Mouse (Mus musculus) CD8-positive naive resting alpha-beta T cell, adult 2 months (primary cell): Measurements from ENCODE around the gene Kcnma1.

Source experiments
- DNase-seq, 2 experiments: peaks; one replicate each; pipeline ENCODE4 v3.0.0; 2022; ENCODE audit warnings: low read depth in 2 of 2, low spot score in 2 of 2

Gene Kcnma1

GRCm38 (mm10) chr14:23704303-23704702 is 310.0 kb downstream of the Kcnma1 start:
- no peak for DNase-seq

DNA sequence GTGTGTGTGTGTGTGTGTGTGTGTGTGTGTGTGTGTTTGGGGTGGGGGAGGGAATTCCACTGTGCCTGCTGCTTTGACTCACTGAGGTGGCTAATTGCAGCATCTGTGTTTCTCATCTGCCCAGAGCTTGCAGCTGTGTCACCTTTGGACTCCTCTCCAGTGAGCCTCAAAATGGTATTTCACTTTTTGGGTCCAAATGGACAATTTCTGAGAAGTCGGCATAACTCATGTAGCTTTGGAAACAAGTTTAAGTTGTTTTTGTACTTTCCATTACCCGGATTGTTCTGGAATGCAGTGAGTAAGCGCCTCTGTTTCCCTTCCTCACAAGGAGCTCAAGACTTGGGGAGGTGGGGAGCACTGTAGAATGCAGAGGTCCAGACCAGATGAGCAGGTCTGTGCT is 317.9 kb downstream of the Kcnma1 start:
- DNase-seq = no peak

DNA sequence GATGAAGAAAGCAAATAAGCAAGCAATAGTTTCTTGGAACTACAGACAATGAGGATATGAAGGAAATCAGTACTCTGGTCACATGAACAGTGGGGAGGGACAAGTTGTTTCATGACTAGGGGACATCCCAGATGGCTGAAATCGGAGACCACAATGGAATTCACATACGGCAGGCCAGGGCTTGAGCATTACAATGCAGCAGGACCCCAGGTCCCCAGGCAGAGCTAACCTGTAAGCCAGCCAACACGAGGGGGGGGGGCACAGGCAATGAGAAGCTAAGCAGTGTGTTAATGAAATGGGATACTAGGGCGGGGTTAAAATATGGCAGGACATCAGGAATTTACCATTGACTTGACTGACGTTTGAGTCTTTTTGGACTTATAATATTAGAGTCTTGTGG is 324.6 kb downstream of the Kcnma1 start:
- no peak for DNase-seq

GRCm38 (mm10) chr14:23688513-23688912 is 325.8 kb downstream of the Kcnma1 start:
- no peak for DNase-seq

- DNase-seq = no peak
Observed at GRCm38 (mm10) chr14:23684463-23685066, 329.7 kb downstream of the Kcnma1 start.

- DNase-seq = no peak
Observed at GRCm38 (mm10) chr14:23682758-23683157, 331.5 kb downstream of the Kcnma1 start.

- DNase-seq = no peak
Observed at GRCm38 (mm10) chr14:23679378-23679777, 334.9 kb downstream of the Kcnma1 start.

DNA sequence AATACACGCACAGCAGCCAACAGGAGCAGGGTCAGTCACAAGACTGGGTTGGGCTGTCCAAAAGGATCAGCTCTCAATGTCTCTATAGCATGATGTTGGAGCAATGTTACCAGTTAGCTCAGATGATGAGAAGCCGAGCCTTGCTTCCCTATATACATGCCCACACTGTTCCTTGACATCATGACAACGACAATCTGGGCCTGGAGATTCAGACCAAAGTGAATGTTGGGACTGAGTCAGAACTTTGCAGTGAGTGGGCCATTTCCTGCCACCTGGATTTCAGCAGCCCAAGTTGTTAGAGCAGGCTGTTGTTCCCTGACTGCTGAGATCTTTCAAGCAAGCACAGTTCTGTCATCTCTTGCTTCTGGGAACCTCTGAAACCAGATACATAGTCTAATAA is 347.9 kb downstream of the Kcnma1 start:
- no peak for DNase-seq

GRCm38 (mm10) chr14:23651682-23652081 is 362.6 kb downstream of the Kcnma1 start:
- no peak for DNase-seq

DNA sequence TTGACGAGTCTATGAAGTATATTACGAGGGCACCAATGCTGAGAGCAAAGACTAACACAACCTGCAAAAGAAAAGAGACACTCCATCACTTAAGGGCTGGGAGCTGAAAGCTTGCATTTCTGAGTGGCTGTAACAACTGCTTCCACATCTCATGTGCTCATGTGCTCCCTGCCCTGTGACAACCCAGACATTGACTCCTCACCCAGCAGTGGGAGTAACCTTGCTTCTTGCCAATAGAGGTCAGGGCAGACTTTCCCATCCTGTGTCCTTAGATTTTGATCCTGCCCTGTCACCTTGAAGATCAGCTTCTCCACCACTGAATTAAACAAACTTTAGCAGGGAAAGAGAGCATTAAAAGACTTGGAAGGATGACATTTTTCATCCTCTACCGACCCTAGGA is 364.2 kb downstream of the Kcnma1 start:
- DNase-seq = no peak

DNA sequence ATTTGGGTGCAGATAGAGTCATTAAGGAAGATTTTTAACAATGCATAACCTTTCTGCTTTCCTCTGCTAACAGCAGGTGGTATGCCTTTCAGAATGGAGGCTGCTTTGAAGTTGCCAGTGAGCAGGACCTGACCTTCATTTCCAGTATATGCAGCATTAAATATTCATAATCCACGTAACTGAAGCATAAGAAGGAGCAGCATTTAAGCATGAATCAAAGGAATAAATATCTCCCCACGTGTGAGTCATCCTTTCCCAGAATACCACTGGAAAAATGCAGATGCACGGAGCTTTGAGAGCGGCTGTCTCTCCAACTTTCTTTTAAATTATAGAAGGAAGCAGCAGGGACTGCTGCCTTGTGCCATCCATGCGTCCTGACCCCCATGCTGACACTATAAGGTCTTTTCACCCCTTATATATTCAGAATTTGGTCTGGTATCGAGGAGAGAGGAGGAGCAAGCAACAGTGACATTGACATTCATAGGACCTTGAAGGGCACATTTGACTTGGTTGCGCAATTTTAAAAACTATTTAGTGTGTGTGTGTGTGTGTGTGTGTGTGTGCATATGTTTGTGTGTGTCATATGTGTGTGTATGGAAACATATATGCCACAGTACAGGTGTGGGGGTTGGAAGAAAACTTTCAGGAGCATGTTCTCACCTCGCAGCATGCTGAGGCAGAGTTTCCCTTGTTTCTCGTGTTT is 368.8 kb downstream of the Kcnma1 start:
- DNase-seq = no peak

DNA sequence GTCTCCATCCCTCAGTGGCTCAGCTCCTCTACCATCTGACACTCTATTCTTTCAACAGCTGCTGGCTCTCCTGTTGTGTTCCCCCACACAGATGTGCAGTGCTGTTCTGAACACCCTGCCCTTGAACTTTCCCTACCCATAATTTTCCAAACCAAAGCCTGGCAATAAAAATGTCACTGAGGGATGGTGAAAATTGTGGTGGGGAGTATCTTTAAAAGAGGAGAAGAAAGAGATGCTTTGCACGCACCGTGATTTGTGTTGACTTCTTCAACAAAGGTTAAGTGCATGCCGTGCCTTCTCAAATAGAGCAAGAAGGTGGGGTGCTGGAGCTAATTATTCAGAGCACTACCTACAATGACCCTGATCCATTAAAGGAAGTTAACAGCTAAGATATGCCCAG is 371.1 kb downstream of the Kcnma1 start:
- DNase-seq = no peak

DNA sequence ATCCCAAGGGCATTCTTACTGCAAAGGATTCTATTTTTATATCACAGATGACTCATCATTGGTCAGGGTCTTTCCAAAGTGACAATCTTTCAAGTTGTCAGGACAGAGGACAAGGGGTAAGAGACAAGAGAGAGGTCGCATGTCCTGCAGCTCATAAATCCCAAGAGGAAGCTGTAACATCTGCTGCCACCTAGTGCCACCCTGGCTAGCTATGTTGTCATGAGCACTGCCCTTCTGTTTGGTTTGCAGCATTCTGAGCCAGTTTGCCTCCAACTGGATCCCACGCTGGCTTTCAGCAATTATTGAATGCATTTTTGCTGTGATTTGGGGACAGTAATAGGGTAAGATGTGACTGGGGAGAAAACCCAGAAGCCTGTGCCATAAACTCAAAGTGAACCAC is 373.6 kb downstream of the Kcnma1 start:
- no peak for DNase-seq

DNA sequence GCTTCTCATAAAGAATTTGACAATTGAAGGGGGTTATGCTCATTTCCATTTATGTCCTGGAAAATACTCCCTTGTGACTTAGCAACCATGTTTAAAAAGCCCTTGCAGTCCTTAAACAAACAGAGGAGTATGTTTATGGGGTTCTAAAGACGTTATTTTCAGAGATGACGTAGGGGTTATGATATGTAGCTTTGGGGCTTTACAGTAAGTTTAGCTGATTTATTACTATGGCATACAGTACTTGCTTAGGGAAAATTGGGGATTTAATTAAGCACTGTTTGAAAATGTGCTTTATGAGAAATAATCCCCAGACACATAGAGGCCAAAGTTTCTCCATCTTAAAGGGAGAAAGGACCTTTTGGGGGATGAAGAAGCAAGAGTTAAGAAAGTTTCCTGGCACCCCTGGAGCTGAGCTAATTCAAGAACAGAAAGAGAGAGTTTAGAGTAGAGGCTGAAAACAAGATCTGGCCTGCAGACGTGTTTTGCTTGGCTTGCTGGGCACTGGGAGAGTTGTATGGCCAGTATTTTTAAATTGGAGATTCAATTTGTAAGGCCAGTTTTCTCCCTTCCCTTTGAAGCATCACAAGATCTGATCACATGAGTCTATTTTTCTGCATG is 376.1 kb downstream of the Kcnma1 start:
- DNase-seq = no peak

GRCm38 (mm10) chr14:23635903-23636302 is 378.4 kb downstream of the Kcnma1 start:
- DNase-seq = no peak

DNA sequence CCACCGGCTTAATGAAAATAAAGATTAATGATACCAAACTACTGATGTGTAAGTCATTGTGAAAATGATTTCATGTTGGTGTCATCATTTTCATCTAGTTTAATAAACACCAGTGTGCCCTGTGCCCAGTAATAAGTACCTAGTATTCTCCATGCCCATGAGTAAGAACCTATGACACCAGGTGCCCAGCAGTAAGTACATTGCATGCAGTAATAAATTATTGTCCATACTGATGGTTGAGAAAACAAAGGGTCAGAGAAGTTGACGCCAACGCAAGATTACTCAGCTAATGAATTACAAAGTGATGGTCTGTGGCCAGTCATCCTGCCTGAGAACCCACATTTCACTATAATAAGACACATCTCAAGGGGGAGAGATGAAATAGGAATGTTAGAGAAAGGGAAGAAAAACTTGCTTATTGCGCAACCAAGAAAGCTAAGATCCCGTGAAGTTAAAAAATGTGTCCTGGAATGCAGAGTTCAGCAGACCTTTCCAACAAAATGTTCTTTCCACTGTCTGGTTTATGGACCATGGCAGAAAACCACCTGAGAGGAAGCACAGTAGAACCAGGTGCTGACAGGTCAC is 381.2 kb downstream of the Kcnma1 start:
- no peak for DNase-seq

DNA sequence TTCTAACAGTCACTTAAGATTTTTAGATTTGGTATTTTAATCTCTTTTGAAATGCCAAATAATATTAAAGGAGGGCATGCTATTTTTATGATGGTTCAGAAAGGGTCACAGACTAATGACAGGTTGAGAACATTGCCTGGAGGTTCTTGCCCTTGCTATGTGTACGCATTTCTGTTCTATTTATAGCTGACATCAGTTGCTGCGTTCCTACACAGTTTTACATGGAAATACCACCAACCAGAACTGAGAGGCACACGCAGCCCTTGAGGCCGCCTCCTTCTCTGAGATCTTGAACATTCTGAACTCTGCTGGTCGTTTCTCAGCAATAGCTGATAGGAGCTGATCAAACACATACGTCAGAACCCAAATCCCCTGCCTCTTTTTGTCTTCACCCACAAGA is 387.4 kb downstream of the Kcnma1 start:
- no peak for DNase-seq

DNA sequence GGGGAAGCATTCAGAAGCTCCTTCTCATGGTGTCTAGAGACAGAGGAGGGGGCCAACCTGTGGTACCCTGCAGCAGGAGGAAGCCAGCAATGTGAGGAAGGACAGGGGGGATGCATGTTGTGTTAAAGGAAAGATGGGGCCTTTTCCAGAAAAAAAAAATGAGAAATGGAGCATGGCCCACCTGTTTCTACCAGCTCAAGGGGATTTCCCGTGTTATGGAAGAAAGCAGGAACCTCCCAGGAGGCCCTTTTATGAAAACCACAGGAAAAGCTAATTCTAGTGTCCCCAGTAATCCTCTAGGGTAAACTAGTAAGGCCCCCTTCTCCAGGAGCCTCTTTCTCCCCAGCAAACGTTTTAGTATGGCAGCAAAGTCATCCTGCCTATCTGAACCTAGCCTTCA is 388.2 kb downstream of the Kcnma1 start:
- no peak for DNase-seq

- no peak for DNase-seq
Observed at GRCm38 (mm10) chr14:23625436-23625835, 388.9 kb downstream of the Kcnma1 start.

GRCm38 (mm10) chr14:23624455-23624854 is 389.8 kb downstream of the Kcnma1 start:
- DNase-seq = no peak

DNA sequence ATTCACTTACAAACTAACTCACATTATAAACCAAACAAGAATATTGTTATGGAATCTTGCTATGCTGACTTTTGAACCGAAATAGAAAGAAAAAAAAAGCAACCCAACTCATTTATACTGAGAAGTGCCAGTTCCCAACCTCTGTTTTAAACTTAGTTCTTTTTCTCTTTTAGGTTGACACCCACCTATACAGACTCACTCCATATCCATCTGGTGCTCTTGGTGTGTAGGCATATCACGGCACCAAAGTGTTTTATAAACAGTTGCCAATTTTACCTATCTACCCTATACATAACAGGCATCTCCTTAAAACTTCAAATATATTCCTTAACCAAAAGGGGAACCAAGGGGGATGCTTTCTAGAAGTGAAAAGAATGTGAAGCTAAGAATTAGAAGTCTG is 393.6 kb downstream of the Kcnma1 start:
- no peak for DNase-seq

DNA sequence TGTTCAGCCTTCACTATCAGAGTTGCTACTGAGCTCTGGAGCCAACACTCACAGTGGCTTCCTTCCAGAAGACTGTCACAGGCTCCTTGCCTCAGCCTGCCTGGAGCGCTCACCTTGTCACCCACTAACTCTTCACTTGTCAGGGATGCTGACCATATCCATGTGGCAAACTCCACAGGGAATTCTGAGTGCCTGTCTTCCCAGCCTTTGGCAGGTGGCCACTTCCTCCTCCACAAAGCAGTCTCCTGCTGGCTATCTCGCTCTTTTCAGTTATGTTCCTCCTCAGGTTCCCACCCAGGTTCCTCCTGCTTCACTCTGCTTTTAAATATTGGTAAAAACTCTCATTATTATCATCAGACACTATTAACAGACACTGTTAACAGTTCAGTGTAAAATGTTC is 395.3 kb downstream of the Kcnma1 start:
- no peak for DNase-seq
